Mouse (Mus musculus) CH12.LX (cell line): ENCODE measurements around the gene Hdac4. TPM values are rescaled to one million over a fixed set of nuclear protein-coding genes. Genes with fewer than 3 reads are reported as not detected.

ENCODE experiments used
- DNase-seq: peaks from one replicate; pipeline ENCODE4 v3.0.0-alpha.2; 2013; ENCODE audit errors: extremely low read depth
- H3K27ac ChIP-seq: 2 replicates; pipeline ENCODE4 v1.5.1; 2012; ENCODE audit warnings: low read depth, mild to moderate bottlenecking, control low read depth, moderate library complexity; ENCODE audit not compliant: insufficient read depth
- H3K27me3 ChIP-seq: replicated peaks from 2 replicates; pipeline ENCODE3; 2012; ENCODE audit warnings: inconsistent platforms
- H3K36me3 ChIP-seq, 2 experiments: replicated peaks in 1 of 2; 2 replicates each; pipeline versions ENCODE3 to v1.6.1; 2012; ENCODE audit warnings: inconsistent platforms in 1 of 2, low read length in 1 of 2, mild to moderate bottlenecking in 1 of 2, mixed read lengths in 1 of 2, moderate library complexity in 1 of 2; ENCODE audit not compliant: control insufficient read depth in 1 of 2, insufficient read depth in 1 of 2
- H3K4me1 ChIP-seq, 2 experiments: 2 replicates each; pipeline ENCODE4 v1.6.1; 2012; ENCODE audit warnings: inconsistent platforms in 1 of 2, moderate library complexity in 1 of 2; ENCODE audit not compliant: insufficient read depth in 2 of 2, control insufficient read depth in 1 of 2
- H3K4me2 ChIP-seq: 2 replicates; pipeline ENCODE4 v1.6.1; 2012; ENCODE audit warnings: low read depth, mild to moderate bottlenecking, control low read depth; ENCODE audit not compliant: poor library complexity, insufficient read depth, severe bottlenecking
- H3K4me3 ChIP-seq, 3 experiments: fragments of 150-350 bp in 1 of 3; sonication (generic) in 1 of 3; replicated peaks in 1 of 3; 2 replicates each; pipeline versions ENCODE3 to v1.5.1; 2011 to 2012; ENCODE audit warnings: low read depth in 2 of 3, low read length in 2 of 3, mild to moderate bottlenecking in 2 of 3, moderate library complexity in 2 of 3, control low read depth in 1 of 3, improper control_type of control experiment in 1 of 3, inconsistent platforms in 1 of 3, mixed read lengths in 1 of 3; ENCODE audit not compliant: poor library complexity in 1 of 3
- H3K79me2 ChIP-seq: replicated peaks from 2 replicates; pipeline ENCODE4 v1.6.1; 2012; ENCODE audit warnings: mild to moderate bottlenecking, moderate library complexity; ENCODE audit not compliant: control insufficient read depth, poor library complexity, insufficient read depth, severe bottlenecking; ENCODE audit errors: extremely low read depth
- H3K9ac ChIP-seq: 2 replicates; pipeline ENCODE4 v1.6.1; 2012; ENCODE audit warnings: low read depth, mild to moderate bottlenecking, control low read depth, moderate library complexity; ENCODE audit not compliant: insufficient read depth
- H3K9me3 ChIP-seq: replicated peaks from 2 replicates; pipeline ENCODE3; 2012; ENCODE audit warnings: low read length, inconsistent platforms, mixed read lengths
- BHLHE40 ChIP-seq: IDR thresholded peaks from 2 replicates; pipeline ENCODE4 v1.6.1; 2011; ENCODE audit warnings: mild to moderate bottlenecking, low read depth, low read length, improper control_type of control experiment
- CHD1 ChIP-seq: IDR thresholded peaks from 2 replicates; pipeline ENCODE4 v1.6.1; 2012; ENCODE audit warnings: low read depth, low read length, improper control_type of control experiment, inconsistent platforms
- CHD2 ChIP-seq: IDR thresholded peaks from 2 replicates; pipeline ENCODE4 v1.6.1; 2011; ENCODE audit warnings: low read length, improper control_type of control experiment
- CTCF ChIP-seq, 2 experiments: IDR thresholded peaks in 1 of 2; conservative IDR thresholded peaks in 1 of 2; 2 replicates each; pipeline ENCODE4 v1.5.1; 2011 to 2012; ENCODE audit warnings: low read depth in 2 of 2, low read length in 2 of 2, improper control_type of control experiment in 1 of 2, inconsistent platforms in 1 of 2, mild to moderate bottlenecking in 1 of 2, moderate library complexity in 1 of 2
- E2F4 ChIP-seq: IDR thresholded peaks from 2 replicates; pipeline ENCODE4 v1.6.1; 2011; ENCODE audit warnings: low read depth, low read length, improper control_type of control experiment; ENCODE audit not compliant: insufficient replicate concordance
- ETS1 ChIP-seq: conservative IDR thresholded peaks from 2 replicates; pipeline ENCODE4 v1.6.1; 2012; ENCODE audit warnings: low read depth, mild to moderate bottlenecking, inconsistent platforms, low read length, improper control_type of control experiment, moderate library complexity
- IRF4 ChIP-seq: IDR thresholded peaks from 2 replicates; pipeline ENCODE4 v1.6.1; 2014; ENCODE audit warnings: low read depth, mild to moderate bottlenecking, inconsistent platforms, low read length, improper control_type of control experiment
- JUN ChIP-seq: IDR thresholded peaks from 2 replicates; pipeline ENCODE4 v1.6.1; 2011; ENCODE audit warnings: low read depth, mild to moderate bottlenecking, low read length, improper control_type of control experiment, moderate library complexity; ENCODE audit not compliant: insufficient read depth
- MEF2A ChIP-seq: IDR thresholded peaks from 2 replicates; pipeline ENCODE4 v1.6.1; 2014; ENCODE audit warnings: low read depth, mild to moderate bottlenecking, inconsistent platforms, low read length, improper control_type of control experiment, borderline replicate concordance
- MXI1 ChIP-seq: IDR thresholded peaks from 2 replicates; pipeline ENCODE4 v1.6.1; 2011; ENCODE audit warnings: mild to moderate bottlenecking, low read depth, low read length, improper control_type of control experiment
- MYC ChIP-seq: IDR thresholded peaks from 2 replicates; pipeline ENCODE4 v1.6.1; 2011; ENCODE audit warnings: low read depth, mild to moderate bottlenecking, improper control_type of control experiment, low read length
- NELFE ChIP-seq: IDR thresholded peaks from 2 replicates; pipeline ENCODE4 v1.6.1; 2011; ENCODE audit warnings: low read depth, low read length, improper control_type of control experiment
- NRF1 ChIP-seq: IDR thresholded peaks from 2 replicates; pipeline ENCODE4 v1.6.1; 2014; ENCODE audit warnings: low read depth, mild to moderate bottlenecking, inconsistent platforms, low read length, improper control_type of control experiment, moderate library complexity
- PAX5 ChIP-seq: IDR thresholded peaks from 2 replicates; pipeline ENCODE4 v1.6.1; 2012; ENCODE audit warnings: low read length, inconsistent platforms, mixed read lengths
- POLR2A ChIP-seq: IDR thresholded peaks from 2 replicates; pipeline ENCODE4 v1.6.1; 2011; ENCODE audit warnings: low read depth, mild to moderate bottlenecking, improper control_type of control experiment, low read length
- POLR2AphosphoS2 ChIP-seq: IDR thresholded peaks from 2 replicates; pipeline ENCODE4 v1.6.1; 2011; ENCODE audit warnings: low read depth, low read length, improper control_type of control experiment
- RAD21 ChIP-seq: IDR thresholded peaks from 2 replicates; pipeline ENCODE4 v1.6.1; 2011; ENCODE audit warnings: low read depth, mild to moderate bottlenecking, low read length, improper control_type of control experiment, moderate library complexity
- SIN3A ChIP-seq: IDR thresholded peaks from 2 replicates; pipeline ENCODE4 v1.6.1; 2012; ENCODE audit warnings: low read length, improper control_type of control experiment, inconsistent platforms
- TBP ChIP-seq: conservative IDR thresholded peaks from 2 replicates; pipeline ENCODE4 v1.6.1; 2011; ENCODE audit warnings: low read depth, low read length, improper control_type of control experiment
- UBTF ChIP-seq: IDR thresholded peaks from 2 replicates; pipeline ENCODE4 v1.6.1; 2012; ENCODE audit warnings: low read depth, mild to moderate bottlenecking, inconsistent platforms, low read length, improper control_type of control experiment, moderate library complexity
- ZC3H11A ChIP-seq: IDR thresholded peaks from 2 replicates; pipeline ENCODE4 v1.6.1; 2012; ENCODE audit warnings: low read depth, mild to moderate bottlenecking, inconsistent platforms, low read length, improper control_type of control experiment
- ZNF384 ChIP-seq: IDR thresholded peaks from 2 replicates; pipeline ENCODE4 v1.6.1; 2012; ENCODE audit warnings: low read depth, low read length, improper control_type of control experiment, inconsistent platforms
- dilution Hi-C: fragments of 300-500 bp; cut with MboI; formaldehyde crosslinking; loops from 2 replicates; pipeline ENCODE4 v1.14.3; 2020; ENCODE audit warnings: low sequenced_read_pairs; ENCODE audit not compliant: extremely low pct_unique_long_range_greater_than_20kb, extremely low pct_ligation_motif_present
- in situ Hi-C: fragments of 300-500 bp; cut with MboI; formaldehyde crosslinking; loops from 3 replicates; pipeline ENCODE4 v1.14.3; 2019; ENCODE audit warnings: low sequenced_read_pairs, low pct_ligation_motif_present, low pct_unique_long_range_greater_than_20kb, mixed read lengths
- polyA plus RNA-seq: library from polyadenylated mRNA; unstranded; fragments of >175 nt; gene quantifications from 2 replicates; pipeline ENCODE4 v1.2.1, GENCODE M21; 2012; ENCODE audit warnings: low read depth; ENCODE audit not compliant: insufficient read length
- total RNA-seq, 2 experiments: library from RNA; depleted of rRNA; stranded (reverse); fragments of 300-350 nt in 1 of 2; fragments of >200 nt in 1 of 2; gene quantifications; 2 replicates each; pipeline ENCODE4 v1.2.3; 2012 to 2014

Gene Hdac4
- total and polyA plus RNA-seq, 3 experiments, result 2.4 to 6.3 (median 4.3) TPM

DNA sequence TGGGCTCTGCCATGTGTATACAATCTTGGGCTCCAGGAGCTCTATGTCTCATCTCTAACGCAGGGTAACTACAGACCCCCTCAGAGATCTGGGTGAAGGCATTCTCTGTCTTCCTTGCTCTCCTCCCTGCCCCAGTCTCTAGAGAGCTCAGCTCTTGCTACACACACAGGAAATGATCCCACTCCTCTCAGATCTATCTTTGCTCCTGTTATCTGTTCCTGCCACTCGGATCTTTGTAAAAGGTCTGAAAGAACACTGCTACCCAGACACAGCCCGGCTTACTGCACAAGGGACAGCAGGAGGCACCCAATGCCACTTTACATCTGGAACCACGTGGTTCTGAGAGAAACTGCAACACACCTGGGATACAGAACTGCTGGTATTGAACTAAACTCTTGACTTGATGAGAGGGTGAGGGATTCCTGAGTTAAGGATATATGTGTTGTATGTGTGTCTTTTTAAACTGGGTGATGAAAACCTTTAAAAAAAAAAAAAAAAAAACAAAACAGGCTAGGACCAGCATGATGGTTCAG is 134.9 kb downstream of the Hdac4 start (continued):
- TF ChIP-seq ZC3H11A, result no peak
- no peak for TF ChIP-seq JUN
- no peak for TF ChIP-seq SIN3A

- Histone ChIP-seq H3K4me2 (no peak overlapping the region), H3K4me1 (peaks cover 0 to 17% of the 10 kb centered on the region in 2 experiments; a peak in 2 of 4 replicates), H3K9me3 (no peaks in the 10 kb centered on the region), H3K36me3 (peaks cover 0 to 3% of the 10 kb centered on the region in 2 experiments), H3K79me2 (no peaks in the 10 kb centered on the region), H3K27ac (no peak overlapping the region), H3K9ac (no peak overlapping the region), H3K27me3 (no peaks in the 10 kb centered on the region), H3K4me3 (no peak overlapping the region)
- no peak for DNase-seq
- TF ChIP-seq POLR2A (no peak), ZC3H11A (no peak), CHD2 (no peak), JUN (no peak), POLR2AphosphoS2 (no peak), PAX5 (no peak), RAD21 (no peak), NELFE (no peak), ETS1 (no peak), BHLHE40 (no peak), MYC (no peak), MEF2A (no peak), IRF4 (no peak), UBTF (no peak), E2F4 (no peak), CTCF (conservative IDR thresholded peaks at IDR 0.05 in 1 of 2, IDR thresholded peaks at IDR 0.05 in 1 of 2; ENCODE audit: low read depth in 2 of 2, low read length in 2 of 2) (no peak), NRF1 (no peak)
- dilution Hi-C loops, result no loop called here
- in situ Hi-C loops, result no loop called here
These were observed 135.9 kb downstream of the Hdac4 start for GRCm38 (mm10) chr1:92059571-92059970.

DNA sequence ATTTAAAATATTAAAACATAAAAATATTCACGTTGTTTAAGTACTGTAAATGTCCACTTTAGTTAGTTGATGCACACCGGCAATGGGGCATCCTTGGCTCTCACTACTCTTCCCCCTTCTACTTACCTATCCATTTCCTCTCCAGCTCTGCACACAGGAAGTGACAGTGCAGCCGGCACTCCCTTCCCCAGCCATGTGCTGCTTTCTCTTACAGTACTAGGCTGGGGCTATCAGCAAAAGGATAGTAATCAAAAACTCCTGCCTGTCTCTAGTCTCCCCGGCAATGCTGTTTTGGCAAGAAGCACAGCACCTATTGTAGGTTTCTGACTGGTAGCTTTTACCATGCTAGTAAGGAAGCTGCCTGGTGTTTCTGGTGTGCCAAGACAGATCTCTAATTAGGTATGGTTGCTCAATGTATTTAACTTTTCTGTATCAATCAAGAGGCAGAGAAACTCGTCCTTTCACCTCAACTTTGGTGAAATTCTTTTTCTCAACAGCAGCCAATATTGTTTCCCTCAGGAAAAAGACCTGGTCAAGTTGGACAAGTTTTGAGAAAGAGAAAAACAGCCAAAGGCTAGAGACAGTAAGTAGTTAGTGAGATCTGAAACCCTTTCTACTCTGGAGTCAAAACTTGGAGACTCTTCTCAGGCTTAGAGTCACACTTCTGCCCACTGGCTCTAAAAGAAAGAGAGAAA is 136.6 kb downstream of the Hdac4 start:
- in situ Hi-C loops, result no loop called here
- Histone ChIP-seq H3K9me3 (no peaks in the 10 kb centered on the region), H3K27ac (no peak overlapping the region), H3K4me2 (no peak overlapping the region), H3K36me3 (peaks cover 0 to 7% of the 10 kb centered on the region in 2 experiments), H3K79me2 (no peaks in the 10 kb centered on the region), H3K4me3 (no peak overlapping the region), H3K4me1 (peaks cover 0 to 11% of the 10 kb centered on the region in 2 experiments; a peak in 2 of 4 replicates), H3K27me3 (no peaks in the 10 kb centered on the region), H3K9ac (no peak overlapping the region)
- no peak for TF ChIP-seq UBTF
- no peak for TF ChIP-seq PAX5
- TF ChIP-seq CHD2, result no peak
- TF ChIP-seq POLR2A, result no peak
- TF ChIP-seq BHLHE40, result no peak
- no peak for TF ChIP-seq SIN3A
- no peak for TF ChIP-seq CHD1
- TF ChIP-seq TBP, result no peak
- TF ChIP-seq MXI1, result no peak
- no peak for TF ChIP-seq ZNF384
- TF ChIP-seq NELFE, result no peak
- DNase-seq, result no peak
- dilution Hi-C loops, result no loop called here
